Mouse (Mus musculus): ENCODE data around the gene Rmnd1.
"Not testable (repeated sequence)": the region's sequence is repeated elsewhere in the genome, so short reads cannot be mapped to it uniquely, and the experiment has no call there.

The Rmnd1 gene

GRCm38 (mm10) chr10:4432123-4432931, at the start of gene Rmnd1, which contains the start of gene Armt1:
Gene Rmnd1 (minus strand): TSS chr10:4432388.
Gene Armt1 (plus strand): TSS chr10:4432467.
- peak; percentile 93 for DNase-seq (ENCODE audit: low read depth, low spot score)

DNA sequence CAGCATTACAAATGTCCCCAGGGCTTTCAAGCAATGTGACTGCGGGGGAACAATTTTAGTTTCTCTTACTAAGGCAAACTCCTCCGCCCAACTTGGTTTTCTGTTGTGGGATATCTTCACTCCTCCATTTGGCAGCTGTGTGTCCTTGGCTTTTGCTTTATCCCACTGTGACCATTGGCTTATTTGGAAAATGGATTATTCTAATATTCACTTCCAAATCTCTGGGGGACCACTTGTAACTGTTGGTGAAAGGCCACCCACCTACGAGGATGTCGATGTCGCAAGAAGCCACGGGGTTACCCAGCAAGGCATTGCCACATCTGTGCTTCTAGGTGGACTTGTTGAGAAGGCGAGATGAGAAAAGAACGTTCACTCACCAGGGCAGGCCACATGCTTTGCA, 49.5 kb upstream of the Rmnd1 start:
- no peak for DNase-seq (ENCODE audit: low read depth, low spot score)

- DNase-seq (ENCODE audit: low read depth, low spot score): no peak
Measured at GRCm38 (mm10) chr10:4480929-4481328, 48.7 kb upstream of the Rmnd1 start.

- no peak for DNase-seq (ENCODE audit: low read depth, low spot score)
Measured at GRCm38 (mm10) chr10:4476604-4477003, 44.4 kb upstream of the Rmnd1 start.

DNA sequence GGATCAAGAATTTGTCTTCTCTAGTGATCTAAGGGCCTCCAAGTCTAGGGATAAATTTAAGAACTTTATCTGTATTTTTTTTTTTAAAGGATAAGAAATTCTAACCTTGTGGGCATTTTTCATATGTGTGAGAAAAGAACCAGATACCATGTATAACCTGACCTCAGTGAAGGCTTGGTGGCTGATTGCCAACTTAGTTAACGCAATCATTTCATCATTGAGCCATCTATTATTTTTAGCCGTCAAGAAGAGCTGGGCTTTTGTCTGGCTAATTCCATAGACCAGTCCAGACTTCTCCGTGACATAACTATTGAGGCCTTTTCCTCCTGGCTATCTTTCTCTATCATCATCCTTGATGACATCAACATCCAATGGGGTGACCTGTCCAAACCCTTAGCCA, 43.2 kb upstream of the Rmnd1 start:
- DNase-seq (ENCODE audit: low read depth, low spot score): no peak

GRCm38 (mm10) chr10:4473591-4473993, 41.4 kb upstream of the Rmnd1 start:
- no peak for DNase-seq (ENCODE audit: low read depth, low spot score)

- no peak for DNase-seq (ENCODE audit: low read depth, low spot score)
Measured at GRCm38 (mm10) chr10:4469406-4469805, 37.2 kb upstream of the Rmnd1 start.

- no peak for DNase-seq (ENCODE audit: low read depth, low spot score)
Measured at GRCm38 (mm10) chr10:4465799-4466198, 33.6 kb upstream of the Rmnd1 start.

- DNase-seq (ENCODE audit: low read depth, low spot score): no peak
Measured at GRCm38 (mm10) chr10:4460201-4460600, 28.0 kb upstream of the Rmnd1 start.

- DNase-seq (ENCODE audit: low read depth, low spot score): no peak
Measured at GRCm38 (mm10) chr10:4456409-4456808, 24.2 kb upstream of the Rmnd1 start.

- no peak for DNase-seq (ENCODE audit: low read depth, low spot score)
Measured at GRCm38 (mm10) chr10:4435416-4435815, 3.2 kb upstream of the Rmnd1 start.

DNA sequence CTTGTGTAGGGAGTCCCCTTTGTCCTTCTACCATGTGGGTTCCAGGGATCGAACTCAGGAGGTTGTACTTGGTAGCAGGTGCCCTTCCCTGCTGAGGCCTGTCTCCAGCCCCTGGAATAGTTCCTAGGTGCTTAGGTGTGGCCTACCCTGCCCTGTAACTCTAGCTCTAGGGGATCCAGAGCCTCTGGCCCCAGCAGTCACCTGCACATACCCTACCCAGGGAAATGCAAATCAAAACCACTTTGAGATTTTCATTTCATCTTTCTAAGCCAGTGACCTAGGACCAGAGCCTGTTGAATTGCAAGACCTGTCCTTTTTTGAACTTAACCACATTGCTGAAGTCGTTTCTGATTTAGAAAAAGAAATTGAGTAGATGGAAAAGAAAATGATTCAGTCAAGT, 1.7 kb upstream of the Rmnd1 start:
- DNase-seq (ENCODE audit: low read depth, low spot score): not testable (repeated sequence)

DNA sequence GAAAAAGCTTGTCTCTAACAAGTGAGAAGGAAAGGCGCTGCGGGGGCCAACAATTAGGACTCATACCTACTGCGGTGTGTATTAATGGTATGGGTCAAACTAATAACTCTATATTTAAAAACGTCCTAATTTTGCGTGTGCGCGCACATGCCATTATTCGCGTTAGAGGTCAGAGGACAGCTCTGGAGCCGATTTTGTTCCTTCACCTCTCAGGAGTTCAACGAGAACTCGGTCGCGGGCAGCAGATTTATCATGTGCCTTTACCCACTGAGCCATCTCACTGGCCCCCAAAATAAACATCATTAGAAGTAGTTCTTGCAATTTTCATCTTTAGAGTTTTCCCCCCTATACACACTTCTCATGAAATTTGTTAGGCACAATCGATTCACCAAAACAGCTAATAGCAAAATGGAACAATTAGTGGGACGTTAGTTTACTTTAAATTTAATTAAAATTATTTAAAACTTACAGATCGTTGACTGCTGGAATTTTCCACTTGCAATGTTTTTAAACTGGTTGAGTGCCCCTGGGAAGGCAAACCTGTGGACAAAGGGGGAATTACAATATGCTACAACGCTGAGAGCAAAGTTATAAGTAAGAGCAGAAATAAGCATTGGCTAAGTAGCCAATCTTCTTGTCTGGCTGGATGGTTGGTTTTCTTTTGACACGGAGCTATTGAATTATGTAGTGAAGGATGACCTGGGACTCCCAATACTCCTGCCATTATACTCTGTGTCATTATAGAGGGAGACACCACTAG, 988 bp upstream of the Rmnd1 start:
- DNase-seq (ENCODE audit: low read depth, low spot score): no peak

DNA sequence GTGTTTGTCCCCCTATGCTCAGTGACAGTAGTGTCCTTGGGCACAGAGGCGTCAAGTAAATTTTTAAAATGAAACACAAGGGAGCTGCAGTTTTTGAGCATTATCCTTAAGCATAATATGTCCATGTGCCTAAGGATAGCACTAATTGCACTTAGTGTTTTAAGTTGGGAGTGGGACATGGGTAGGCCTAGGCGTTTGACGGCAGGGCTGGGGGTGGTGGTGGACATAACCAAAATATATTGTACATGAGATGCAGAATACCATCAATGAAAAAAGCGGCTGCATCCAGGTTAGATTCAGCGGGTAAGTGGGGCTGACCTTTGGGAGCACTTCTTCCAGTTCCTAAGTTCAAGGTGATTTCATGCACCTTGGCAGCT, 454 bp downstream of the Rmnd1 start:
- no peak for DNase-seq (ENCODE audit: low read depth, low spot score)

- DNase-seq (ENCODE audit: low read depth, low spot score): no peak
Measured at GRCm38 (mm10) chr10:4430826-4431225, 1.4 kb downstream of the Rmnd1 start.

DNA sequence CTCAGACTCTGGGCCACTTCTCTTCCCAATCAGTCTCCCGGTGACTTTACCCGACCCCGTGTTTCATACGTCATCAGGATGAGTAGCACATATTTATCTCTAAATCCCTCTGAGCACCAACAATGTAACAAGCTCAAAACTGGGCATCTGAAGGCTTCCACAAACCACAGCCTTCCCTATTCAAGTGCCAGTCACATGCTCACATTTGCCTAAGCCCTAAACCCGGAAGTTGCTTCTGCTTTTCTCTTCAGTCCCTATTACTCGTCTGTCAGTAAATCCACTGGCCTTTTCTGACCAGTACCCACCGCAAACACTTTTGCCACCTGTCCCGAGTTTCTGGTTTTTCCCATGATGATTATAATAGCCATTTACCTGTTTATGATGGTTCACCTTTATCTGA, 1.8 kb downstream of the Rmnd1 start:
- DNase-seq (ENCODE audit: low read depth, low spot score): no peak

DNA sequence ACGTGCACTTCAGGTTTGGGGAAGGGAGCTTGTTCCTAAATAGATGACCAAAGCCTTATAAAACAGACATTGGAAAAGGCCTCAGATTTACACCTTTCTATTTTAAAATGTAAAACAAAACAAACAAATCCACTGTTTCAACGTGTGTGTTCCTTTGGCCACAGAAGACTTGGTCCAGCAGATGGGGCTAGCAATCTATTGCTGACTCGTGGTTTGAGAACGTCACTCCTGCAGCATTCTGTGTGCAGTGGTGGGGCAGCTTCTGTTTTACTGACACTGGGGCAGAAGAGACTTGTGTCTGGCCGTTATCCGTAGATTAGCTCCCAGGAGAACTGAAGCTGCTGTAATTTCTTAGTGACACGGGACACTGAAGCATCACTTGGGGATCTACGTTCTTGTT, 6.9 kb downstream of the Rmnd1 start:
- no peak for DNase-seq (ENCODE audit: low read depth, low spot score)

- no peak for DNase-seq (ENCODE audit: low read depth, low spot score)
Measured at GRCm38 (mm10) chr10:4407191-4407590, 25.0 kb downstream of the Rmnd1 start.

GRCm38 (mm10) chr10:4405511-4405910, 26.7 kb downstream of the Rmnd1 start:
- no peak for DNase-seq (ENCODE audit: low read depth, low spot score)

GRCm38 (mm10) chr10:4404895-4405491, 27.2 kb downstream of the Rmnd1 start:
- no peak for DNase-seq (ENCODE audit: low read depth, low spot score)

- DNase-seq (ENCODE audit: low read depth, low spot score): no peak
Measured at GRCm38 (mm10) chr10:4398058-4398457, 34.1 kb downstream of the Rmnd1 start.

DNA sequence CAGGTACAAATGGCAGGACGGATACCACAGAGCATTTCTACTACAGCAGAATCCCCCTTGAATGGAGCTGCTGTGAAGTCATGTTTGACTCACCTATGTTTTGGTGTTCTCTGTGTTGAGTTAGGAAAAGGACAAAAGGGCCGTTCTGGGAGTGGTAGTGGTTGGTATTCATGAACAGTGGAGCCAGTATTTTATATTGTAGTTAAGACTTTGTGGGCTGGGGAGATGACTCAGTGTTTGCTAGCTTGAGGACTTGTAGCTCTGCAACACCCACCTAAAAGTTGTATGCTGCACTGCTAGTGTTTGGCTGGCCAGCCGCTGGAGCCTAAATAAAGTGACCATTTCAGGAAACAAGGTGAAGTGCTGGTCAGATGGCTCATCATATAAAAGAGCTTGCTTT, 36.9 kb downstream of the Rmnd1 start:
- DNase-seq (ENCODE audit: low read depth, low spot score): no peak

- DNase-seq (ENCODE audit: low read depth, low spot score): no peak
Measured at GRCm38 (mm10) chr10:4391851-4392250, 40.3 kb downstream of the Rmnd1 start.

Measured in telencephalon, adult 2 months (tissue).